Mouse (Mus musculus): ENCODE results near the gene Tmem259.

DNA sequence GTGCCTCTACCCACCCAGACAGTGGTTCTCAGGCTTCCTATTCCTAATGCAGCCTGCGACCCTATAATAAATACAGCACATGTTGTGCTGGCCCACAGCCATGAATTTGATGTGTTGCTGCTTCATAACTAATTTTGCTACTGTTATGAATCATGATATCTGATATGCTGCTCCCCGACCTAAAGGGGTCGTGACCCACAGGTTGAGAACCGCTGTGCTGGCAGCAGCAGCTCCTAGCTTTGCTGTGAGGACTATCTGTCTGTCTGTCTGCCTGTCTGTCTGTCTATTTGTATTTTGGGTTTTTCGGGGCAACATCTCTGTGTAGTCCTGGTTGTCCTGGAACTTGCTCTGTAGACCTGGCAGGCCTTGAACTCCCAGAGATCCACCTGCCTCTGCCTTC, 39.6 kb upstream of the Tmem259 start:
- TF ChIP-seq CTCF (IDR thresholded peaks at IDR 0.05; ENCODE audit: low read depth) (no peak), EP300 (IDR thresholded peaks at IDR 0.05; ENCODE audit: low read depth) (no peak)
